Mouse (Mus musculus): ENCODE data around the gene Zan. TPM values are rescaled to one million over a fixed set of nuclear protein-coding genes. Genes with fewer than 3 reads are reported as not detected.

Gene Zan
- total RNA-seq, 2 experiments from 2014 or later: 0.37 to 0.39 TPM

DNA sequence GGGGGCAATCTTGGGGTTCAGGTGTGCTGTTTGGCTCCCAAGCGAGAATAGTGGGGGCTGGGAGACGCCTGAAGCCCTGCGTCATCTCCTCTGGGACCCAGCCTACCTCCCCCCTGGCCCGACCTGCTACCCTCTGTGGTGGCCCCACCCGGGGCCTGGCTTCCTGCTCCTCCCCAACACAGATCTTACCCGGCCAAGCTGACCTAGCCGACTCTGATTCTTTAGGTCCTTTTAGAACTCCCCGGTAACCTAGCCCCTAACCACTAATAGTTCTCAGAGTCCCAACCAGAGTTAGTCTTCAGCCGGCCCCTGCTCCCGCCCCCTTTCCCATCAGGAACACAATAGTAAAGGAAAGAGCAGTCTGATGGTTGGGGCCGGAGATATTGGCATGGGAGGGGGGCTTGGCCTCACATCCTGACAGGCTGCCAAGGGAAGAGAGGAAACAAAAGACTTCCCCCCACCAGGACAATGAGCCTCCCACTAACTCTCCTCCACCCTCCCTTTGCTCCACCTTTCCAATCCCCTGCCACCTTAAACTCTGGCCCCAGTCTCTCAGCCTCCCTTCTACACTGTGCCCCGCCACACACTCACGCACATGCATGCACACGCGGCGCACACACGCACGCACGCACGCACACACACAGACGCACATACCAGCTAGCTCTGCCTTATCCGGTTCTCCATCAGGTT, 137.4 kb downstream of the Zan start:
- intact Hi-C loops (cut with DNase I): loop anchor here (10.0 kb wide), 1 partner anchor 435 kb away; the partner anchor contains the start of gene Ppp1r35
- no peak for DNase-seq (ENCODE audit: low spot score in 2 of 2)

GRCm38 (mm10) chr5:137338663-137339289, 138.1 kb downstream of the Zan start:
- peak in 1 of 2 experiments; percentile 16 for DNase-seq (ENCODE audit: low spot score in 2 of 2)
- intact Hi-C loops (cut with DNase I): loop anchor here (10.0 kb wide), 1 partner anchor 436 kb away; the partner anchor contains the start of gene Ppp1r35

DNA sequence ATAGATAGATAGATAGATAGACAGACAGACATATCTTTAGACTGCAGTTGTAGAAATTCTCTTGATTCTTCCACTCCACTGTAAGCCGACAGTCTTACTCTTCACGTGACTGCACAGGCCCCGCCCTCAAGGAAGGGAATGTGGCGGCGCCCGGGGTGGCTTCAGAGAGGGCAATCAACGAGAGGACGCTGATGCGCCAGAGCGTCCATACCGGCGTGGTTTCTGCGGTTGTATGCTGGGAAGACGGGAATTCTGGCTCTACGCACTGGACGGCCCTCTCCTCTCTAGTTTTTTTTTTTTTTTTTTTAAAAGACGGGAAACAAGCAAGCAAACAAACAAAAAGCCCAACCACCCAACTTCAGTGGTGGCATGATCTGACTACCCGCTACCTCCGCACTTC, 138.6 kb downstream of the Zan start:
- peak; percentile 85 to 87 for DNase-seq (ENCODE audit: low spot score in 2 of 2)
- intact Hi-C loops (cut with DNase I): loop anchor here (10.0 kb wide), 1 partner anchor 437 kb away; the partner anchor contains the start of gene Ppp1r35

GRCm38 (mm10) chr5:137337190-137337589, 139.7 kb downstream of the Zan start:
- intact Hi-C loops (cut with DNase I): loop anchor here (10.0 kb wide), 1 partner anchor 438 kb away; the partner anchor contains the start of gene Ppp1r35
- DNase-seq (ENCODE audit: low spot score in 2 of 2): no peak

DNA sequence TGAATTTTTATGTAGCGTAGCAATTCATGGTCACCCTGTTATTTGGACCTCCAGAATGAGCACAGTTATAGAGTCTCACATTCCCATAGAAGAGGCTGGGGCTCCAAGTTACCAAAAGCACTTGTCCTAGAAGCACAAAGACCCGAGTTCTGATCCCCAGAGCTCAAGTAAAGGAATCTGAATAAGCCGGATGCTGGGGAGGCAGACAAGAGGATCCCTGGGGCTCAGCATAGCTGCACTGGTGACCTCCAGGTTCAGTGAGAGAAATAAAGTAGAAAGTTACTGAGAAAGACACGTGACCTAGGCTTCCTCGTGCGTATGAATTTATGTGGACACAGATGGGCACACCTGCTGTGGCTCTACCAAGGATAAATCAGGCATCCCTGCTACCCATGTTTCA, 141.8 kb downstream of the Zan start:
- intact Hi-C loops (cut with DNase I): loop anchor here (10.0 kb wide), 1 partner anchor 440 kb away; the partner anchor contains the start of gene Ppp1r35
- DNase-seq (ENCODE audit: low spot score in 2 of 2): no peak

DNA sequence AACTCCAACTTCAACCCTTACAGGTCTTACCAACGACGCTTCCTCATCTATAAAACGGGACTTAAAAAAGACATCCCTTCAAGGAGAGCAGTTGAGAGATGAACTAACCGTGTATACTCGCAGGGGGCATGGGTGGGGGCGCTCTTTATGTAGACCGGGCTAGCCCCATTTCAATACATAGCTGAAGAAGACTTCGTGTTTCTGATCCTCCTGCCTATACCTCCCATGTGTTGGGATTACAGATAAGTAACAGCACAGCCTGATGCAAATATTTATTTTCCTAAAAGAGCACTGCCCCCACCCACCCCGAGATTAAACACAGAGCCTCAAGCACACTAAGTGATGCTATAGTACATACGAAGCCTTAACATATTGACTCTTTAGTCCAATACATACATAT, 142.5 kb downstream of the Zan start:
- intact Hi-C loops (cut with DNase I): loop anchor here (5.0 to 10.0 kb wide), 2 partner anchors 168 to 440 kb away; partner anchors contain the start of genes Pop7 and Ppp1r35
- no peak for DNase-seq (ENCODE audit: low spot score in 2 of 2)

DNA sequence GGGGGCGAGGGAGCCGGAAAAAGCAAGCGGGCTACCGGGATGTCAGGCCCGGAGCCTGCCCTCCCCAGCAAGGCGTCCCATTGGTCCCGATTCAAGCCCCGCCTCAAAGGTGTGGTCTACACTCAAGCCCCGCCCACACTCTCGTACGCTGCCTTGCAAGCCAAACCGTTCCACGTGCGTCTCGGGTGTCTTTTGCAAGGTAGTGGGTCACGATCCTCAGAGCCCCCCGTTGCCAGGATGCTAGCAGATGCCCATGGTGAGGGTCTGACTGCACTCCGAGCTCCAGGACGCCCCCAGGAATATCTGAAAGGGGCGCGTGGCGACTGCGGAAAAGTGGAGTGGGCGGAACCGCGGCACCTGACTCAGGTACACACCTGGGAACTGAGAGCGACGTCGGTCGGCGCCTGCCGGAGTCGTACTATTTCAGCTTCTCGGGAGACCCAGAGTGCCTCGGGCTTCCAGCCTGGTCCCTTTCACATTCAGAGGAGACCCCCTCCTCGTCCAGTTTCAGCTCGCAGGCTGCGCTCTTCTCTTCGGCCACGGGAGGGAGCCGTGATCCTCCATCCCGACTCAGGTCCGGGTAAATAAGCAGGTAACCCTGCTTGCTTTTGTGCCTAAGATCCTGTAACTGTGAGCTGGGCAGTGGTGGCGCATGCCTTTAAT, 143.2 kb downstream of the Zan start, which contains the start of gene Slc12a9:
Gene Slc12a9, minus strand, starts transcription at position 86 of the 663 bp plus-strand sequence.
- intact Hi-C loops (cut with DNase I): loop anchor here (5.0 to 10.0 kb wide), 2 partner anchors 169 to 441 kb away; partner anchors contain the start of genes Pop7 and Ppp1r35
- DNase-seq (ENCODE audit: low spot score in 2 of 2): peak; percentile 88 to 90

GRCm38 (mm10) chr5:137332857-137333511, 143.9 kb downstream of the Zan start:
- intact Hi-C loops (cut with DNase I): loop anchor here (5.0 to 10.0 kb wide), 2 partner anchors 169 to 442 kb away; partner anchors contain the start of genes Pop7 and Ppp1r35
- no peak for DNase-seq (ENCODE audit: low spot score in 2 of 2)

DNA sequence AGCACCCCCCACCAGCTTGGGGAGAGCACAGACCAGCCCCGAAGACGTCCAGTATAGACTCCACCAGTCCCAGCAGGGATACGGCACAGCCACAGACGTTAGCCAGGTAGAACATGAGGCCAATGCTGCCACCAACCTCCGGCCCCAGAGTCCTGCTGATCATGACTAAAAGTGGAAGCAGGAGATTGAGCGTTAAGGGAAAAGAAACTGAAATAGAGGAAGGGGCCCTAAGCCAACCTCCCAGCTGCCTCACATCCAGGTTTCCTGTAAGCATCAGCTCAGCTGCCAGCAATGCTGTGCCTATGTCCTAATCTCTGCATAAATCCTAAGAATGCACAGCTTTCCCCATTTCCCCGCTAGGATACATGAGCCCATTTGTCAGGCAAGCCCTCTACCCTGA, 146.0 kb downstream of the Zan start:
- no peak for DNase-seq (ENCODE audit: low spot score in 2 of 2)
- intact Hi-C loops (cut with DNase I): loop anchor here (5.0 to 10.0 kb wide), 2 partner anchors 171 to 444 kb away; partner anchors contain the start of genes Pop7 and Ppp1r35

Other genes starting within 250 kb of the Zan start
- gene Ache, start 189.5 kb downstream of the Zan start, total RNA-seq (2021): 10 to 100 TPM; 60.1 to 64.5 TPM
- gene Ufsp1, start 182.4 kb downstream of the Zan start, total RNA-seq (2021): 10 to 100 TPM; 11.4 to 15.0 TPM
- gene Srrt, start 169.4 kb downstream of the Zan start, total RNA-seq (2021): 100 to 1,000 TPM; 132 to 230 TPM
- 1 to 10 TPM; 3.5 to 5.1 TPM for gene Trip6, start 162.7 kb downstream of the Zan start, total RNA-seq (2021)
- 10 to 100 TPM; 21.1 to 25.2 TPM for gene Slc12a9, start 143.5 kb downstream of the Zan start, total RNA-seq (2021)
- 1 to 10 TPM; 5.3 to 6.1 TPM for gene Ephb4, start 127.0 kb downstream of the Zan start, total RNA-seq (2021)
- gene Pop7, start 25.5 kb upstream of the Zan start, total RNA-seq (2021): 10 to 100 TPM; 33.6 to 36.1 TPM
- 10 to 100 TPM; 43.8 to 63.2 TPM for gene Gigyf1, start 41.5 kb upstream of the Zan start, total RNA-seq (2021)
- gene Epo, start 56.2 kb upstream of the Zan start, total RNA-seq (2021): not detected
- gene Gnb2, start 56.4 kb upstream of the Zan start, total RNA-seq (2021): 100 to 1,000 TPM; 582 to 667 TPM
- 100 to 1,000 TPM; 109 to 115 TPM for gene Actl6b, start 76.5 kb upstream of the Zan start, total RNA-seq (2021)
- 10 to 100 TPM; 10.4 to 10.9 TPM for gene Tfr2, start 92.8 kb upstream of the Zan start, total RNA-seq (2021)
- 10 to 100 TPM; 19.4 to 26.4 TPM for gene Mospd3, start 124.0 kb upstream of the Zan start, total RNA-seq (2021)
- 10 to 100 TPM in 1 of 2 experiments, 1 to 10 TPM in 1; 8.6 to 14.9 TPM for gene Pcolce, start 136.7 kb upstream of the Zan start, total RNA-seq (2021)
- gene Fbxo24, start 151.9 kb upstream of the Zan start, total RNA-seq (2021): under 1 TPM; 0.20 to 0.25 TPM
- gene Lrch4, start 152.1 kb upstream of the Zan start, total RNA-seq (2021): 10 to 100 TPM; 11.3 to 19.4 TPM
- gene Gm20605, start 152.1 kb upstream of the Zan start, total RNA-seq (2021): 10 to 100 TPM in 1 of 2 experiments, 1 to 10 TPM in 1; 5.5 to 11.7 TPM
- 1 to 10 TPM; 4.2 to 7.7 TPM for gene Sap25, start 164.3 kb upstream of the Zan start, total RNA-seq (2021)
- under 1 TPM in 1 of 2 experiments, not detected in 1; 0.23 TPM for gene Irs3, start 168.7 kb upstream of the Zan start, total RNA-seq (2021)
- gene Agfg2, start 207.7 kb upstream of the Zan start, total RNA-seq (2021): 10 to 100 TPM; 41.7 to 42.0 TPM